Mouse (Mus musculus) hindbrain, embryonic 13.5 days (tissue): ENCODE data around the gene Noxo1. TPM values are rescaled to one million over a fixed set of nuclear protein-coding genes. Genes with fewer than 3 reads are reported as not detected.

Experiments
- ATAC-seq: fragments of 200-750 bp; cut with Nextera tagmentation; 2 replicates; pipeline ENCODE4 v1.8.0; 2017; ENCODE audit warnings: moderate TSS enrichment; ENCODE audit not compliant: low FRiP score
- H3K27ac ChIP-seq: fragments of 300-500 bp; sonication (generic); 2 replicates; pipeline ENCODE4 v1.5.1; 2015; ENCODE audit warnings: inconsistent platforms, mild to moderate bottlenecking, moderate library complexity
- H3K27me3 ChIP-seq: fragments of 300-500 bp; sonication (generic); 2 replicates; pipeline ENCODE4 v1.6.1; 2015; ENCODE audit warnings: mild to moderate bottlenecking, inconsistent platforms
- H3K36me3 ChIP-seq: fragments of 300-500 bp; sonication (generic); 2 replicates; pipeline ENCODE4 v1.6.1; 2015; ENCODE audit warnings: mild to moderate bottlenecking, inconsistent platforms
- H3K4me1 ChIP-seq: fragments of 300-500 bp; sonication (generic); replicated peaks from 2 replicates; pipeline ENCODE4 v1.6.1; 2015; ENCODE audit warnings: inconsistent platforms
- H3K4me2 ChIP-seq: fragments of 300-500 bp; sonication (generic); 2 replicates; pipeline ENCODE4 v1.6.1; 2015; ENCODE audit warnings: inconsistent platforms, mild to moderate bottlenecking, moderate library complexity
- H3K4me3 ChIP-seq: fragments of 300-500 bp; sonication (generic); 2 replicates; pipeline ENCODE4 v1.5.1; 2015; ENCODE audit warnings: mild to moderate bottlenecking, inconsistent platforms
- H3K9ac ChIP-seq: fragments of 300-500 bp; sonication (generic); 2 replicates; pipeline ENCODE4 v1.6.1; 2015; ENCODE audit warnings: mild to moderate bottlenecking, inconsistent platforms
- H3K9me3 ChIP-seq: fragments of 300-500 bp; sonication (generic); 2 replicates; pipeline ENCODE4 v1.6.1; 2016; ENCODE audit warnings: inconsistent platforms
- WGBS: fragments of 180-500 bp; shearing (Covaris S2); methylation state at CpG from one replicate; pipeline ENCODE4 v1.1.7; 2015; 5-methylcytosine and 5-hydroxymethylcytosine counted together
- polyA plus RNA-seq: library from polyadenylated mRNA; unstranded; fragments of >200 nt; fragmentation: Nextera tagmentation; extraction: Ambion mirVana; gene quantifications from 2 replicates; pipeline ENCODE4 v1.2.1, GENCODE M21; 2015

Noxo1 gene
- polyA plus RNA-seq, 1 experiment from 2014 or later = 2.9 TPM

GRCm38 (mm10) chr17:24687146-24687595 lies 8.9 kb upstream of the Noxo1 start:
- Histone ChIP-seq H3K4me1 (peaks cover 36% of the 10 kb centered on the region), H3K27ac (no peak overlapping the region), H3K4me3 (peak overlapping the region; percentile 32), H3K36me3 (peaks cover 18% of the 10 kb centered on the region), H3K27me3 (peaks cover 37% of the 10 kb centered on the region), H3K4me2 (peak overlapping the region; percentile 72), H3K9ac (peak overlapping the region; percentile 65), H3K9me3 (no peaks in the 10 kb centered on the region)
- 2% methylated on average over 25 of the region's 25 CpGs for WGBS
- ATAC-seq = no peak

GRCm38 (mm10) chr17:24687599-24687998 lies 8.4 kb upstream of the Noxo1 start:
- Histone ChIP-seq H3K9ac (peak overlapping the region; percentile 65), H3K36me3 (peaks cover 18% of the 10 kb centered on the region), H3K4me2 (peak overlapping the region; percentile 72), H3K27me3 (peaks cover 37% of the 10 kb centered on the region), H3K4me1 (peaks cover 36% of the 10 kb centered on the region), H3K27ac (no peak overlapping the region), H3K9me3 (no peaks in the 10 kb centered on the region), H3K4me3 (peak overlapping the region; percentile 32)
- WGBS = 20% methylated on average over 23 of the region's 23 CpGs
- ATAC-seq = no peak

- 1% methylated on average over 54 of the region's 55 CpGs for WGBS
- Histone ChIP-seq H3K4me1 (peaks cover 40% of the 10 kb centered on the region), H3K9ac (peak within 1 kb of the TSS; percentile 94), H3K36me3 (peaks cover 22% of the 10 kb centered on the region), H3K4me2 (peak within 1 kb of the TSS; percentile 72), H3K4me3 (peak within 1 kb of the TSS; percentile 79), H3K9me3 (no peaks in the 10 kb centered on the region), H3K27me3 (peaks cover 37% of the 10 kb centered on the region), H3K27ac (peak within 1 kb of the TSS; percentile 94)
- ATAC-seq = peak; percentile 72
Observed at GRCm38 (mm10) chr17:24689251-24690081, 6.6 kb upstream of the Noxo1 start, which contains the start of gene Syngr3. TSS of gene Syngr3 (minus strand) at chr17:24689955.

GRCm38 (mm10) chr17:24692385-24692784 lies 3.6 kb upstream of the Noxo1 start:
- Histone ChIP-seq H3K9me3 (no peaks in the 10 kb centered on the region), H3K4me3 (no peak overlapping the region), H3K27ac (no peak overlapping the region), H3K36me3 (peaks cover 16% of the 10 kb centered on the region), H3K4me1 (peaks cover 57% of the 10 kb centered on the region), H3K27me3 (peaks cover 34% of the 10 kb centered on the region), H3K4me2 (no peak overlapping the region), H3K9ac (no peak overlapping the region; the same call in 1 of the 2 replicates)
- WGBS = 89% methylated on average over 5 of the region's 5 CpGs
- no peak for ATAC-seq

- Histone ChIP-seq H3K9ac (peak overlapping the region; percentile 88), H3K27me3 (peaks cover 18% of the 10 kb centered on the region), H3K9me3 (no peaks in the 10 kb centered on the region), H3K36me3 (peaks cover 30% of the 10 kb centered on the region), H3K4me2 (peak overlapping the region; percentile 78), H3K27ac (peak overlapping the region; percentile 90), H3K4me1 (peaks cover 43% of the 10 kb centered on the region), H3K4me3 (peak overlapping the region; percentile 78)
- WGBS = 7% methylated on average over 51 of the region's 51 CpGs
- ATAC-seq = peak; percentile 21
Observed at GRCm38 (mm10) chr17:24695326-24696010, 566 bp upstream of the Noxo1 start.

GRCm38 (mm10) chr17:24697985-24698384 lies 2.0 kb downstream of the Noxo1 start:
- H3K36me3 ChIP-seq = peaks cover 44% of the 10 kb centered on the region
- no peak overlapping the region for H3K4me3 ChIP-seq
- no peaks in the 10 kb centered on the region for H3K9me3 ChIP-seq
- no peak overlapping the region; the same call in 1 of the 2 replicates for H3K9ac ChIP-seq
- H3K4me2 ChIP-seq = no peak overlapping the region
- no peak for ATAC-seq
- peaks cover 7% of the 10 kb centered on the region; the same call in 1 of the 2 replicates for H3K27me3 ChIP-seq
- H3K27ac ChIP-seq = no peak overlapping the region
- H3K4me1 ChIP-seq = peaks cover 36% of the 10 kb centered on the region
- 16% methylated on average over 5 of the region's 5 CpGs for WGBS

- H3K9ac ChIP-seq = no peak overlapping the region; the same call in 1 of the 2 replicates
- WGBS = 66% methylated on average over 9 of the region's 9 CpGs
- no peak overlapping the region for H3K4me3 ChIP-seq
- peaks cover 42% of the 10 kb centered on the region for H3K36me3 ChIP-seq
- H3K4me1 ChIP-seq = peaks cover 36% of the 10 kb centered on the region
- peaks cover 7% of the 10 kb centered on the region; the same call in 1 of the 2 replicates for H3K27me3 ChIP-seq
- H3K4me2 ChIP-seq = no peak overlapping the region
- H3K27ac ChIP-seq = no peak overlapping the region
- no peak for ATAC-seq
- H3K9me3 ChIP-seq = no peaks in the 10 kb centered on the region
Observed at GRCm38 (mm10) chr17:24698715-24699114, 2.7 kb downstream of the Noxo1 start.

GRCm38 (mm10) chr17:24699473-24699872 lies 3.4 kb downstream of the Noxo1 start:
- peaks cover 50% of the 10 kb centered on the region for H3K36me3 ChIP-seq
- ATAC-seq = no peak

GRCm38 (mm10) chr17:24701251-24701650 lies 5.2 kb downstream of the Noxo1 start:
- WGBS = 94% methylated on average over 9 of the region's 9 CpGs
- no peak for ATAC-seq
- peaks cover 7% of the 10 kb centered on the region; the same call in 1 of the 2 replicates for H3K27me3 ChIP-seq
- no peak overlapping the region for H3K4me3 ChIP-seq
- H3K36me3 ChIP-seq = peaks cover 60% of the 10 kb centered on the region
- no peak overlapping the region for H3K4me2 ChIP-seq
- peaks cover 26% of the 10 kb centered on the region for H3K4me1 ChIP-seq
- H3K27ac ChIP-seq = no peak overlapping the region
- no peak overlapping the region for H3K9ac ChIP-seq
- H3K9me3 ChIP-seq = no peaks in the 10 kb centered on the region

More at GRCm38 (mm10) chr17:24699473-24699872, 3.4 kb downstream of the Noxo1 start:
- no peak overlapping the region for H3K9ac ChIP-seq
- 82% methylated on average over 2 of the region's 2 CpGs for WGBS
- H3K27ac ChIP-seq = no peak overlapping the region
- H3K9me3 ChIP-seq = no peaks in the 10 kb centered on the region
- peaks cover 7% of the 10 kb centered on the region; the same call in 1 of the 2 replicates for H3K27me3 ChIP-seq
- no peak overlapping the region for H3K4me3 ChIP-seq
- H3K4me1 ChIP-seq = peaks cover 31% of the 10 kb centered on the region
- H3K4me2 ChIP-seq = no peak overlapping the region

- Histone ChIP-seq H3K27ac (no peak overlapping the region), H3K4me3 (no peak overlapping the region), H3K9me3 (no peaks in the 10 kb centered on the region), H3K36me3 (peaks cover 43% of the 10 kb centered on the region), H3K4me2 (0 out of 2 replicates have a peak overlapping the region, but pooled peaks have one; percentile 87), H3K27me3 (no peaks in the 10 kb centered on the region), H3K9ac (no peak overlapping the region), H3K4me1 (peaks cover 17% of the 10 kb centered on the region)
- no peak for ATAC-seq
- WGBS = 96% methylated on average over 3 of the region's 3 CpGs
Observed at GRCm38 (mm10) chr17:24705821-24706220, 9.8 kb downstream of the Noxo1 start.

GRCm38 (mm10) chr17:24706982-24707800 lies 11.2 kb downstream of the Noxo1 start, which contains the start of gene Tbl3:
TSS of gene Tbl3 (minus strand) at chr17:24707660.
- WGBS = 5% methylated on average over 32 of the region's 32 CpGs
- no peaks in the 10 kb centered on the region for H3K9me3 ChIP-seq
- peak within 1 kb of the TSS; percentile 87 for H3K4me2 ChIP-seq
- peak within 1 kb of the TSS; percentile 80 for H3K4me3 ChIP-seq
- peaks cover 17% of the 10 kb centered on the region for H3K4me1 ChIP-seq
- H3K27ac ChIP-seq = peak within 1 kb of the TSS; percentile 88
- peak within 1 kb of the TSS; percentile 85 for H3K9ac ChIP-seq
- no peaks in the 10 kb centered on the region for H3K27me3 ChIP-seq
- peaks cover 29% of the 10 kb centered on the region for H3K36me3 ChIP-seq
- ATAC-seq = peak; percentile 90
